Mouse (Mus musculus): ENCODE data around the gene Rec8. TPM values are rescaled to one million over a fixed set of nuclear protein-coding genes. Genes with fewer than 3 reads are reported as not detected.

The Rec8 gene
- total and polyA plus RNA-seq, 2 experiments from 2014 or later: 7.6 to 11.1 TPM

DNA sequence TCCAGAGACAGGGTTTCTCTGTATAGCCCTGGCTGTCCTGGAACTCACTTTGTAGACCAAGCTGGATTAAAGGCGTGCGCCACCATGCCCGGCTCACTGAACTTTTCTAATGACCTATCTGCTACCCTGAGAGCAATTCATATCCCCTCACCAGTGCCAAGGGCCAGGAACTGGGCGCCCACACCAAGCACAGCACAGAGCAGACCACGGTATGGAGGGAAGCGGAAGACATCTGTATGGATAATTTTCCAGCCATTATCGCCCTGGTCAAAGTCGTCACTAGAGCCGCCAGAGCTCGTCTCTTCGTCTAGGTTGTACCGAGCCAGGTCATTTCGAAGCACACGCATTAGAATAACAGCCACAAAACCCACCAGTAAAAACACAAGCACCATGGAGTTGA is 23.0 kb downstream of the Rec8 start:
- Histone ChIP-seq H3K4me3 (ENCODE audit: low read depth, low read length) (no peak overlapping the region), H3K4me2 (ENCODE audit: low read depth, low read length, poor library complexity, severe bottlenecking) (no peak overlapping the region), H3K27ac (ENCODE audit: low read depth, low read length) (no peak overlapping the region), H3K9me3 (ENCODE audit: low read length) (no peaks in the 10 kb centered on the region), H3K27me3 (ENCODE audit: insufficient read depth, low read length) (no peaks in the 10 kb centered on the region), H3K9ac (replicated peaks; ENCODE audit: low read length, poor library complexity, severe bottlenecking) (no peak overlapping the region), H3K36me3 (ENCODE audit: insufficient read depth, low read length) (peaks cover 30% of the 10 kb centered on the region), H3K4me1 (ENCODE audit: insufficient read depth, low read length) (0 out of 2 replicates have a peak, but pooled peaks cover 6% of the 10 kb centered on the region)
- WGBS: 97% methylated on average over 14 of the region's 14 CpGs
- no peak for TF ChIP-seq CTCF (IDR thresholded peaks at IDR 0.05)
- ATAC-seq (ENCODE audit: low FRiP score) (no peak), DNase-seq (ENCODE audit: low spot score) (no peak)

DNA sequence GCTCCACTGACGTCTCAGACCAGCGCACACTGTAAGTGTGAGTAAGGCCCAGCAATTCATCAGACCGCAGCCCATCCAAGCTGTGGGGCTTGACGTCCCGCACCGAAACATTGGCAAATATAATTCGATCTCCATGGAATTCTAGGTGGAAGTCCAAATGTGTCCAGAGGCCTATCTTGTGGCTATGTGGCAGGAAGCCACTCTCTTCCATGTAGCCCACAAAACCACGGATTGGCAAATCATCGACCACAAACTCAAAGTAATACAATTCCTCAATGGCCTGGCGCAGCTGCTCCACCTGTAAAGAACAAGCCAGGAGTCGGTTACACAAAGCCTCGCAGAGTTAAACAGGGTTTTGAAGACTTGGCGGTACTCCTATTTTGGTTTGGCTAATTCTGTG is 23.5 kb downstream of the Rec8 start:
- H3K4me1 ChIP-seq (ENCODE audit: insufficient read depth, low read length): 0 out of 2 replicates have a peak, but pooled peaks cover 6% of the 10 kb centered on the region
- TF ChIP-seq CTCF (IDR thresholded peaks at IDR 0.05): no peak
- no peaks in the 10 kb centered on the region for H3K27me3 ChIP-seq (ENCODE audit: insufficient read depth, low read length)
- H3K4me3 ChIP-seq (ENCODE audit: low read depth, low read length): no peak overlapping the region
- no peak for DNase-seq (ENCODE audit: low spot score)
- H3K27ac ChIP-seq (ENCODE audit: low read depth, low read length): no peak overlapping the region
- H3K9ac ChIP-seq (replicated peaks; ENCODE audit: low read length, poor library complexity, severe bottlenecking): no peak overlapping the region
- no peak for ATAC-seq (ENCODE audit: low FRiP score)
- peaks cover 30% of the 10 kb centered on the region for H3K36me3 ChIP-seq (ENCODE audit: insufficient read depth, low read length)
- 96% methylated on average over 13 of the region's 13 CpGs for WGBS
- H3K9me3 ChIP-seq (ENCODE audit: low read length): no peaks in the 10 kb centered on the region
- no peak overlapping the region for H3K4me2 ChIP-seq (ENCODE audit: low read depth, low read length, poor library complexity, severe bottlenecking)

GRCm38 (mm10) chr14:55642679-55643059 is 24.8 kb downstream of the Rec8 start:
- Histone ChIP-seq H3K36me3 (ENCODE audit: insufficient read depth, low read length) (peaks cover 24% of the 10 kb centered on the region), H3K9ac (replicated peaks; ENCODE audit: low read length, poor library complexity, severe bottlenecking) (peak overlapping the region; percentile 94), H3K27me3 (ENCODE audit: insufficient read depth, low read length) (no peaks in the 10 kb centered on the region), H3K9me3 (ENCODE audit: low read length) (no peaks in the 10 kb centered on the region), H3K4me3 (ENCODE audit: low read depth, low read length) (peak overlapping the region; percentile 97), H3K4me1 (ENCODE audit: insufficient read depth, low read length) (0 out of 2 replicates have a peak, but pooled peaks cover 6% of the 10 kb centered on the region), H3K4me2 (ENCODE audit: low read depth, low read length, poor library complexity, severe bottlenecking) (peak overlapping the region; percentile 77), H3K27ac (ENCODE audit: low read depth, low read length) (peak overlapping the region; percentile 96)
- WGBS: 19% methylated on average over 8 of the region's 8 CpGs
- TF ChIP-seq CTCF (IDR thresholded peaks at IDR 0.05): no peak
- ATAC-seq (ENCODE audit: low FRiP score): no peak; the same call in 1 of the 2 replicates
- no peak for DNase-seq (ENCODE audit: low spot score)

GRCm38 (mm10) chr14:55643060-55643907 is 25.4 kb downstream of the Rec8 start, which contains the start of gene Tm9sf1:
Tm9sf1 (minus strand) TSS chr14:55643806.
- TF ChIP-seq CTCF (IDR thresholded peaks at IDR 0.05): peak; percentile 11; the same call in 1 of the 2 replicates
- H3K27ac ChIP-seq (ENCODE audit: low read depth, low read length): peak within 1 kb of the TSS; percentile 96
- peaks cover 22% of the 10 kb centered on the region for H3K36me3 ChIP-seq (ENCODE audit: insufficient read depth, low read length)
- peak within 1 kb of the TSS; percentile 94 for H3K9ac ChIP-seq (replicated peaks; ENCODE audit: low read length, poor library complexity, severe bottlenecking)
- peak; percentile 87 for ATAC-seq (ENCODE audit: low FRiP score)
- no peaks in the 10 kb centered on the region for H3K27me3 ChIP-seq (ENCODE audit: insufficient read depth, low read length)
- 0 out of 2 replicates have a peak, but pooled peaks cover 6% of the 10 kb centered on the region for H3K4me1 ChIP-seq (ENCODE audit: insufficient read depth, low read length)
- H3K4me3 ChIP-seq (ENCODE audit: low read depth, low read length): peak within 1 kb of the TSS; percentile 97
- under 1% methylated on average over 89 of the region's 89 CpGs for WGBS
- H3K4me2 ChIP-seq (ENCODE audit: low read depth, low read length, poor library complexity, severe bottlenecking): peak within 1 kb of the TSS; percentile 77
- peak; percentile 80 for DNase-seq (ENCODE audit: low spot score)
- no peaks in the 10 kb centered on the region for H3K9me3 ChIP-seq (ENCODE audit: low read length)

DNA sequence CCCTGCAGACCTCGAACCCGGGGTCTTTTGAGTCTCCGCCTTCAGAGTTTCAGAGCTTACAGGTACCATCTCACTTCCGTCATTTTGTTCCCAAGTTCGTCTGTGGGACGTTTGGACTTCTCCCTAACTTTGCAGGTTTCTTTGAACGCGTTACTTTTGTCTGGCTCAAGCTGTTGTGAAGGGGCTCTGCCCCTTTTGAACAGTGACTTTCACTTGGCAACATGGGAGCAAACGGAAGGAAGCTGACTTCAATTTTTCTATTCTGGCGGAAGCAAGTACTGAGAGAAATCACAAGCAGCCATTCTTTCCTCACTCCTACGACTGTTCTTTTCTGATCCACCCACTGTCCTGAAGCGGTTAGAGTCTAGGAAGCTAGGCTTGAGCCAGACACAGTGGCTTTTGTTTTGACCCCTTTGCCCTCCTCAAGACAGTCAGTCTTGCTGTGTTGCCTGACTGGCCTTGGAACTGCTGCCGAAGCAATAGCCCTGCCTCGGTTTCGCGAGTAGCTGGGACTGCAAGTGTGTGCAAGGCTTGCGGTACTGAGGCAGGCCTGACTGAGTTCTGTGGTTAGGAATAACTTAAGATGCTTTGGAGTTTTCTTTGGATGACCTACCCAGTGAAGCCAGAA is 26.5 kb downstream of the Rec8 start:
- DNase-seq (ENCODE audit: low spot score): no peak
- H3K9me3 ChIP-seq (ENCODE audit: low read length): no peaks in the 10 kb centered on the region
- H3K4me3 ChIP-seq (ENCODE audit: low read depth, low read length): peak overlapping the region; percentile 97
- H3K4me2 ChIP-seq (ENCODE audit: low read depth, low read length, poor library complexity, severe bottlenecking): peak overlapping the region; percentile 77
- no peaks in the 10 kb centered on the region for H3K27me3 ChIP-seq (ENCODE audit: insufficient read depth, low read length)
- TF ChIP-seq CTCF (IDR thresholded peaks at IDR 0.05): no peak
- H3K9ac ChIP-seq (replicated peaks; ENCODE audit: low read length, poor library complexity, severe bottlenecking): peak overlapping the region; percentile 94; the same call in 1 of the 2 replicates
- no peak for ATAC-seq (ENCODE audit: low FRiP score)
- 30% methylated on average over 17 of the region's 17 CpGs for WGBS
- H3K4me1 ChIP-seq (ENCODE audit: insufficient read depth, low read length): 0 out of 2 replicates have a peak, but pooled peaks cover 6% of the 10 kb centered on the region
- H3K36me3 ChIP-seq (ENCODE audit: insufficient read depth, low read length): peaks cover 15% of the 10 kb centered on the region
- H3K27ac ChIP-seq (ENCODE audit: low read depth, low read length): no peak overlapping the region
